Mouse (Mus musculus) 3T3-L1 (cell line): Measurements from ENCODE around the gene Fam207a.

Experiments used
- DNase-seq: peaks from one replicate; pipeline ENCODE4 v3.0.0-alpha.2; 2015; ENCODE audit warnings: low read depth, low spot score

Gene Fam207a

GRCm38 (mm10) chr10:77455251-77456010, 60.2 kb downstream of the Fam207a start:
- no peak for DNase-seq

- no peak for DNase-seq
Observed at GRCm38 (mm10) chr10:77454795-77455194, 60.8 kb downstream of the Fam207a start.

DNA sequence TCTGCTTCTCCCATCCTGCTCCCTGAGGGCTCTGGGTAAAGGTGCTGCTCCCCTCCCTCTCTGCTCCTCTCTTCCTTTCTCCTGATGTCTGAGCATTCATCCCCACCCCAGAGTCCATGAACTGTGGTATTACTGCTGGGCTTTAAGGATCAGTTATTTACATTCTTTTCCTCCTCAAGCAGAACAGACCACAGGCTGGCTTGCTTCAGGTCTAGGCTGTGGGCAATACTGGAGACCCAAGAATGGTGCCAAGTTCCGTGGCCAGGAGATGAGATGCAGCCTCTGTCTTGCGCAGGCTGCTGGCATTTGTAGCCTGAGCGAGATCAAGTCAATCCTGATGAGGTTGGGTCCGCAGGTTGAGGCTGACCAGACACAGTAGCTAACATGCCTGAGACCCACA, 63.8 kb downstream of the Fam207a start:
- DNase-seq, result no peak

GRCm38 (mm10) chr10:77450159-77450464, 65.5 kb downstream of the Fam207a start:
- no peak for DNase-seq

- peak; percentile 49 for DNase-seq
Observed at GRCm38 (mm10) chr10:77449315-77450158, 66.0 kb downstream of the Fam207a start.

DNA sequence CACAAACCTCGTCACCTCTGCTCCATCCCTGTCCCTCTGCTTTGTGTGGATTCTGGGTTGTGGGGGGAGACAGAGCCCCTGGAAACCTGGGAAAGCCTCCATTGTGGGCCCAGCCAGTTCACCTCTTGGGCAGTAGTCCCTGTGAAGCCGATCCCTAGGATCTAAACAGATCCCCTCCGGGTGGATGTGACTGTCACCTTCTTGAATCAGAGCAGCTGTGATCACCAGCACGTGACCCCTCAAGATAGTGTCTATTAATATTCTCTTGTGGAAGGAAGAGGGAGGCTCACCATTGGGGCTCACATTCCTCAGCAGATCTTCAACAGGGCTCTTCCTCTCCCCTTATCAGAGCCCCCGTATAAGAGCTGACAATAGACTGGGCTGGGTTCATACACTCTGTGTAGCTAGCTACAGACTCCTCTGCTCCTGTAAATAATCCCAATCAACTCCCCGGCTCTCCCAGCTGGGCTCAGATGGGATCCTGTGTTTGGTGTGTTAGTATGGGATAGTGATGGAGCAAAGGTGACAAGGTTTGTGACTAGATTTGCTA, 66.8 kb downstream of the Fam207a start:
- no peak for DNase-seq

DNA sequence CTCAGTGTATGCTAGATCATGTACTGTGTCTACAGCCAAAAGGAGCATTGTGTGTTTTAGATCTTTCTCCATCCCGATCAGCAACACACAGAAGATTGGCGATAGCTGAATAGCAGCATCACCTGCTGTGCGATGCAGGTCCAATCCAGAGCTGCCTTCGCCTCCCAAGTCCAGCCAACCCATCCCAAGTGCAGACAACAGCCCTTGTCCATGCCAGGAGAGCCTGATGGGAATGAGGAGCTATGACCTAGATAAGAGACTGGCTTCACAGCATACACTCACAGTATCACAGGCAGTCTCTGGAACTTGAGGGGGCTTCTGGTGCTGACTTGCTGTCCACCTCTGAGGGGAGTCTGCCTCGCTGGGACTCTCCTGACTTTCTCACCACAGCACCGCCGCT, 67.4 kb downstream of the Fam207a start:
- no peak for DNase-seq

- DNase-seq, result peak; percentile 55
Observed at GRCm38 (mm10) chr10:77447755-77448154, 67.8 kb downstream of the Fam207a start.

GRCm38 (mm10) chr10:77442250-77442649, 73.3 kb downstream of the Fam207a start:
- no peak for DNase-seq

GRCm38 (mm10) chr10:77441812-77442211, 73.8 kb downstream of the Fam207a start:
- no peak for DNase-seq

- no peak for DNase-seq
Observed at GRCm38 (mm10) chr10:77440841-77441755, 74.5 kb downstream of the Fam207a start.

GRCm38 (mm10) chr10:77440286-77440685, 75.3 kb downstream of the Fam207a start:
- DNase-seq, result no peak

DNA sequence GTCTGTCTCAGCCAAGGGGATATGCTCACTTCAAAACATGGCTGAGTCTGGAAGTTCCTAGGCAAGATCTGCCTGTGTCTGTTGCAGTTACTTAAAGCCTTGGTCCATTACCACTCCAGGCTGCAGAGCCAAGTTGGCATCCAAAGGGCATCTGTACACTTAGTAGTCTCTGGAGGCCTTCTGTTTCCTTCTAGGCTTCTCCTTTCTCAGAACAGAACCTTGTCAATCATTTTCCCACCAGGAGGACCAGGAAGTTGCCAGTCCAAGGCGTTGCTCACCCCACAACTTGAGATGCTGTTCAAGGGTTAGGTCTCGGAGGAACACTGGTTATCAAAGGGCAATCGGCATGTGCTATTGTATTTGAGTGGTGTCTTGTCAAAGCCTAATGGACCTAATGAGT, 76.6 kb downstream of the Fam207a start:
- DNase-seq, result no peak

GRCm38 (mm10) chr10:77438021-77438420, 77.6 kb downstream of the Fam207a start:
- no peak for DNase-seq
